ENCODE assay signal across 15 mouse cellular contexts in the genomic region with DNA sequence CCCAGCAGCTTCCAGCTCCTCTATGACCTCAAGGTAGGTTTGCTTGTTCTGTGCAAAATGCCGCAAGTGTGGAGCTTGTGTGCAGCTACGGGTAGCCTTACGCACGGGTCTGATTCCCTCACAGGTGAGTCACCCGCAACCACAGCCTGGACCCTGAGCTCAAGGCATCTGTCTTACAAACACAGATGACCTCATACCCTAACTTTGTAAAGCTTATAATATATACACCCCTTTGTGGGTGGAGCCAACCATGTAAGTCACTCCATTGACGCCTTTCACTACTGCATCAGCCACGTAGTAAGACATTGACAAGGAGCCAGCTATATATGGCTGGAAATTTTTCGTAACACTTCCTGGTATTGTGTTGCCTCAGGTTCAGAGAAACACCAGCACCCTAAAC. TPM values are rescaled to one million over a fixed set of nuclear protein-coding genes. Genes with fewer than 3 reads are reported as not detected.
DNase-seq lines count a peak whose midpoint lies in the region; TF ChIP-seq lines count a peak whose summit lies in the region.
"Had no signal": no experiment of that assay in that cellular context is flagged by ENCODE, and none has a peak within 500 bp of the region (broad histone marks: within the 10 kb centered on the region; RNA-seq: fewer than 3 reads in every experiment).

No protein-coding gene starts in this region.

- WGBS in large intestine, adult 2 months = 56% methylated on average over 8 of the region's 8 CpGs

- H3K4me3 ChIP-seq in layer of hippocampus, adult 2 months = no peak overlapping the region
- H3K4me3 ChIP-seq: embryonic facial prominence, embryonic 12.5 days; midbrain, embryonic 13.5 days had no signal

- TF ChIP-seq CTCF in layer of hippocampus, adult 2 months (conservative IDR thresholded peaks at IDR 0.05) = no peak

- H3K27ac ChIP-seq in layer of hippocampus, adult 2 months = peak overlapping the region; percentile 32; the same call in 1 of the 2 replicates
- H3K27ac ChIP-seq: embryonic facial prominence, embryonic 12.5 days; liver, embryonic 14.5 days; midbrain, embryonic 13.5 days had no signal

- no peak for DNase-seq in layer of hippocampus, adult 2 months (ENCODE audit: low spot score in 2 of 2)
- DNase-seq in layer of hippocampus, adult 11-12 months (ENCODE audit: low spot score) = no peak
- DNase-seq in 3T3-L1 (ENCODE audit: low read depth, low spot score) (peak; percentile 19), MN1 (ENCODE audit: low spot score) (no peak)
- peak; percentile 18 for DNase-seq in CD4-positive helper T cell, adult 2 months (ENCODE audit: low read depth, low spot score)
- peak; percentile 14 for DNase-seq in large intestine, adult 2 months (ENCODE audit: low read depth, low spot score)
- DNase-seq in left cerebral cortex, adult 8-10 months (ENCODE audit: low spot score in 2 of 2) = no peak
- DNase-seq in right cerebral cortex, postnatal 10 days (ENCODE audit: low spot score in 2 of 2) = no peak
- DNase-seq: adrenal gland, postnatal 14 days; cerebellum, postnatal 25 days; kidney, adult 2 months; thymus, postnatal 4 days had no signal

RNA-seq across cellular contexts. Expression of a gene that starts 12.7 kb away (rescaled TPM):
- total RNA-seq in layer of hippocampus, adult 2 months (2021) = 10 to 100 TPM; 61.5 to 63.0 TPM
- 0.06 and 0.08 TPM in 2 replicates for polyA plus RNA-seq in large intestine, adult 2 months (2012; rRNA removed)
- 10 to 100 TPM; 87.0 to 91.3 (median 88.8) TPM for total RNA-seq in left cerebral cortex, adult 8-10 months (2022)

RNA-seq across cellular contexts. Expression of a gene that starts 56.9 kb away (rescaled TPM):
- total RNA-seq in layer of hippocampus, adult 2 months (2021) = 10 to 100 TPM; 42.6 to 47.5 TPM
- 23.4 and 31.5 TPM in 2 replicates for polyA plus RNA-seq in large intestine, adult 2 months (2012; rRNA removed)
- total RNA-seq in left cerebral cortex, adult 8-10 months (2022) = 10 to 100 TPM; 42.5 to 45.2 (median 42.9) TPM

RNA-seq across cellular contexts. Expression of a gene that starts 57.5 kb away (rescaled TPM):
- 10 to 100 TPM; 17.6 to 23.6 TPM for total RNA-seq in layer of hippocampus, adult 2 months (2021)
- polyA plus RNA-seq in large intestine, adult 2 months (2012; rRNA removed) = 3.7 and 4.6 TPM in 2 replicates
- 10 to 100 TPM; 19.0 to 22.6 (median 20.8) TPM for total RNA-seq in left cerebral cortex, adult 8-10 months (2022)

RNA-seq across cellular contexts. Expression of a gene that starts 58.1 kb away (rescaled TPM):
- 1 to 10 TPM; 7.2 to 8.3 TPM for total RNA-seq in layer of hippocampus, adult 2 months (2021)
- 0.83 and 1.5 TPM in 2 replicates for polyA plus RNA-seq in large intestine, adult 2 months (2012; rRNA removed)
- total RNA-seq in left cerebral cortex, adult 8-10 months (2022) = 1 to 10 TPM; 5.4 to 6.0 (median 5.6) TPM

Comparison
In these comparisons a context has a peak if more than half of its experiments do, and no peak if none do; other contexts are left out.
1. DNase-seq: peak in 3T3-L1 (single experiment), CD4-positive helper T cell, adult 2 months (single experiment) and large intestine, adult 2 months (single experiment); none in layer of hippocampus, adult 2 months (0 of 2), layer of hippocampus, adult 11-12 months (single experiment), MN1 (single experiment), left cerebral cortex, adult 8-10 months (0 of 2) and right cerebral cortex, postnatal 10 days (0 of 2).